Mouse (Mus musculus) stomach, embryonic 14.5 days (tissue): ENCODE measurements around the gene Olfr452. TPM values are rescaled to one million over a fixed set of nuclear protein-coding genes. Genes with fewer than 3 reads are reported as not detected.

Source experiments
- ATAC-seq: fragments of 200-750 bp; cut with Nextera tagmentation; 2 replicates; pipeline ENCODE4 v1.8.0; 2017; ENCODE audit warnings: low read depth, moderate TSS enrichment; ENCODE audit not compliant: insufficient number of reproducible peaks, insufficient read depth, low FRiP score
- H3K27ac ChIP-seq: fragments of 300-500 bp; sonication (generic); 2 replicates; pipeline ENCODE4 v1.5.1; 2014; ENCODE audit warnings: mild to moderate bottlenecking, low read length, moderate library complexity, mixed read lengths
- H3K27me3 ChIP-seq: fragments of 300-500 bp; sonication (generic); 2 replicates; pipeline ENCODE4 v1.6.1; 2014; ENCODE audit warnings: low read length, control low read depth, mixed read lengths; ENCODE audit not compliant: control insufficient read depth, insufficient read depth
- H3K36me3 ChIP-seq: fragments of 300-500 bp; sonication (generic); 2 replicates; pipeline ENCODE4 v1.6.1; 2014; ENCODE audit warnings: mild to moderate bottlenecking, control low read depth, low read length, moderate library complexity, mixed read lengths; ENCODE audit not compliant: control insufficient read depth, insufficient read depth
- H3K4me1 ChIP-seq: fragments of 300-500 bp; sonication (generic); 2 replicates; pipeline ENCODE4 v1.6.1; 2014; ENCODE audit warnings: low read length, control low read depth, mixed read lengths; ENCODE audit not compliant: control insufficient read depth, insufficient read depth
- H3K4me2 ChIP-seq: fragments of 300-500 bp; sonication (generic); replicated peaks from 2 replicates; pipeline ENCODE4 v1.6.1; 2014; ENCODE audit warnings: low read depth, low read length, control low read depth
- H3K4me3 ChIP-seq: fragments of 300-500 bp; sonication (generic); 2 replicates; pipeline ENCODE4 v1.5.1; 2014; ENCODE audit warnings: low read depth, low read length, control low read depth
- H3K9ac ChIP-seq: fragments of 300-500 bp; sonication (generic); replicated peaks from 2 replicates; pipeline ENCODE4 v1.6.1; 2014; ENCODE audit warnings: low read depth, mild to moderate bottlenecking, control low read depth, low read length, moderate library complexity, mixed read lengths
- H3K9me3 ChIP-seq: fragments of 300-500 bp; sonication (generic); 2 replicates; pipeline ENCODE4 v1.6.1; 2016; ENCODE audit warnings: low read depth, low read length, control low read depth; ENCODE audit not compliant: control insufficient read depth
- WGBS: fragments of 180-500 bp; shearing (Covaris S2); extraction: QIAGEN DNeasy Blood & Tissue Kit; methylation state at CpG from one replicate; pipeline ENCODE4 v1.1.7; 2014; 5-methylcytosine and 5-hydroxymethylcytosine counted together
- polyA plus RNA-seq: library from polyadenylated mRNA; unstranded; fragments of >200 nt; fragmentation: Nextera tagmentation; extraction: Ambion mirVana; gene quantifications from 2 replicates; pipeline ENCODE4 v1.2.1, GENCODE M21; 2014

Gene Olfr452
- polyA plus RNA-seq, 1 experiment from 2014 or later = not detected

DNA sequence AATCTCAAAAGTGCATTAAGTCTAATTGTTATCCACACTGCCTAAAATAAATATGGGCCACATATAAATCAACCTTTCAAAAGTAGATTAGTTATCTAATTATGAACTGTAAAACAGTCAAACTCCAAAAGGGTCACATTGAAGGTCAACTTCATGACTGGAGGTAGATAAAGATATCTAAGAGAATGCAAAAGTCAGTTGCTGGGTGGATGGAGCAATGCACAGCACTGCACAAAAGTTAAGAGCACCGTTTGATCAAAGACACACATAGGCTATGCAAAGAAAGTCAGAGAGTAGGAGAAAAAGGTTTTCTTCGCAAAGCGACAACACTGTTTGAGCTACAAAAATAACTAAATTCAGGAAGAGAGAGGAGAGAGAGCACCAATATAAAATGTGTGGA is 10.1 kb downstream of the Olfr452 start:
- no peaks in the 10 kb centered on the region for H3K36me3 ChIP-seq
- WGBS = 75% methylated on average over 3 of the region's 3 CpGs
- no peak overlapping the region for H3K4me2 ChIP-seq
- peak; percentile 70 for ATAC-seq
- H3K4me3 ChIP-seq = no peak overlapping the region
- no peak overlapping the region for H3K9ac ChIP-seq
- no peak overlapping the region for H3K27ac ChIP-seq
- no peaks in the 10 kb centered on the region for H3K9me3 ChIP-seq
- no peaks in the 10 kb centered on the region for H3K4me1 ChIP-seq
- H3K27me3 ChIP-seq = no peaks in the 10 kb centered on the region

DNA sequence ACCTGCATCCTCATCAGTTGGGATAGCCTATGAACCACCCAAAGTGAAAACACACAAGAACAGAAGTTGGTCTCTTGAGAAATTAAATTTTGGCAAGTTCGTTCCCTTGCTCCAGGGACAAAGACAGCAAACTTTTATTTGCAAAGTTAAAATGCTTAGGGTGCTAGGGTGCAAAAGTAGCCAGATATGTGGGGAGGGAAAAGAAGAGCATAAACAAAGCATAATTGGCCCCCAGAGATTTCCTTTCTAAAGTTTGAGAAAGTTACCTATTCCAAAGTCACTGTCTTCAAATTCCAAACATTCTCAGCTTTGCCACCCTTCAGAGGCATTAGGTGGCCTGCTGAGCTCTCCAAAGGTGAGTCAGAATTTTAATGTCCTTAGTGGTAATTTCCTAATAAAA is 26.7 kb downstream of the Olfr452 start, which contains the start of gene Olfr450:
Gene Olfr450, plus strand, starts transcription at position 301 of the 400 bp plus-strand sequence.
- Histone ChIP-seq H3K4me2 (no peak within 1 kb of the TSS), H3K9ac (no peak within 1 kb of the TSS), H3K4me1 (no peaks in the 10 kb centered on the region), H3K36me3 (no peaks in the 10 kb centered on the region), H3K4me3 (no peak within 1 kb of the TSS), H3K27me3 (no peaks in the 10 kb centered on the region), H3K27ac (no peak within 1 kb of the TSS), H3K9me3 (no peaks in the 10 kb centered on the region)
- WGBS = 79% methylated on average over 1 of the region's 1 CpGs
- no peak for ATAC-seq

DNA sequence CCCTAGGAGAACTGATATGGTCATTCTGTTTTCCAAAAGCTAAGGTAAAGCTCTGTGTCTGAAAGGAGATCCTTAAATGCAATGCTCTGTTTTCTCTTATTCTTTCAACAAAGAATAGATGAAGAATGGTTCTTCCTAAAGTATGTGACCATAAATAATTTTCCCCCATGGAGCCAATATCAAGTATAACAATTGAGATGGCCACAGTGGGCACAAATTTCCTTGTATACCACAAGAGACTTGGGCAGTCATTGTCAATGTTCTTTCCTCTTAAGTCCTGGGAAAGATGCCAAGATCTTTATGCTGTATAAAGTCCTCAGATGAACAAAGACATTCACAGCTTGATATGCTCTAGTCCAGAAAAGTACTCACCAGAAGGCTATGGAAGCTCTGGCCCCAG is 49.2 kb downstream of the Olfr452 start, which contains the start of gene Olfr449:
Gene Olfr449, plus strand, starts transcription at position 301 of the 400 bp plus-strand sequence.
- Histone ChIP-seq H3K4me1 (no peaks in the 10 kb centered on the region), H3K4me3 (no peak within 1 kb of the TSS), H3K9ac (no peak within 1 kb of the TSS), H3K4me2 (no peak within 1 kb of the TSS), H3K27me3 (no peaks in the 10 kb centered on the region), H3K27ac (no peak within 1 kb of the TSS), H3K9me3 (no peaks in the 10 kb centered on the region), H3K36me3 (no peaks in the 10 kb centered on the region)
- ATAC-seq = no peak

Other genes with a start within 250 kb of the Olfr452 start
- gene Olfr455, start 237.5 kb upstream of the Olfr452 start, polyA plus RNA-seq = not detected in 2 replicates
- not detected in 2 replicates for gene Tcaf3, start 187.4 kb upstream of the Olfr452 start, polyA plus RNA-seq
- 7.1 and 8.5 TPM in 2 replicates for gene Tcaf2, start 139.8 kb upstream of the Olfr452 start, polyA plus RNA-seq
- gene Tcaf1, start 75.0 kb upstream of the Olfr452 start, polyA plus RNA-seq = 101 and 104 TPM in 2 replicates
- not detected in 2 replicates for gene Olfr453, start 45.7 kb upstream of the Olfr452 start, polyA plus RNA-seq
- not detected in 2 replicates for gene Olfr38, start 28.7 kb upstream of the Olfr452 start, polyA plus RNA-seq
- gene Olfr450, start 26.8 kb downstream of the Olfr452 start, polyA plus RNA-seq = not detected in 2 replicates
- gene Olfr449, start 49.3 kb downstream of the Olfr452 start, polyA plus RNA-seq = not detected in 2 replicates
- not detected in 2 replicates for gene Olfr448, start 105.3 kb downstream of the Olfr452 start, polyA plus RNA-seq
- not detected in 2 replicates for gene Olfr447, start 123.8 kb downstream of the Olfr452 start, polyA plus RNA-seq
- gene Olfr446, start 136.3 kb downstream of the Olfr452 start, polyA plus RNA-seq = not detected in 2 replicates
- gene Olfr444, start 164.0 kb downstream of the Olfr452 start, polyA plus RNA-seq = not detected in 2 replicates